Mouse (Mus musculus) hindbrain, embryonic 10.5 days (tissue): ENCODE results near the gene Hist1h2bg. TPM values are rescaled to one million over a fixed set of nuclear protein-coding genes. Genes with fewer than 3 reads are reported as not detected.
"Not testable (repeated sequence)": the region's sequence is repeated elsewhere in the genome, so short reads cannot be mapped to it uniquely, and the experiment has no call there.

ENCODE experiments used
- DNase-seq: peaks from one replicate; pipeline ENCODE4 v3.0.0-alpha.2; 2017; ENCODE audit warnings: low spot score
- H3K27ac ChIP-seq: fragments of 300-500 bp; sonication (generic); 2 replicates; pipeline ENCODE4 v1.5.1; 2016; ENCODE audit warnings: mild to moderate bottlenecking, moderate library complexity
- H3K27me3 ChIP-seq: fragments of 300-500 bp; sonication (generic); 2 replicates; pipeline ENCODE4 v1.6.1; 2016; ENCODE audit warnings: mild to moderate bottlenecking; ENCODE audit not compliant: poor library complexity, insufficient read depth, severe bottlenecking
- H3K36me3 ChIP-seq: fragments of 300-500 bp; sonication (generic); 2 replicates; pipeline ENCODE4 v1.6.1; 2016; ENCODE audit warnings: mild to moderate bottlenecking, moderate library complexity
- H3K4me1 ChIP-seq: fragments of 300-500 bp; sonication (generic); replicated peaks from 2 replicates; pipeline ENCODE4 v1.6.1; 2016; ENCODE audit warnings: mild to moderate bottlenecking
- H3K4me3 ChIP-seq: fragments of 300-500 bp; sonication (generic); 2 replicates; pipeline ENCODE4 v1.5.1; 2016; ENCODE audit warnings: mild to moderate bottlenecking, moderate library complexity
- H3K9me3 ChIP-seq: fragments of 300-500 bp; sonication (generic); 2 replicates; pipeline ENCODE4 v1.6.1; 2016; ENCODE audit warnings: mild to moderate bottlenecking, moderate library complexity
- WGBS: fragments of 180-500 bp; shearing (Covaris S2); methylation state at CpG from one replicate; pipeline ENCODE4 v1.1.7; 2016; 5-methylcytosine and 5-hydroxymethylcytosine counted together
- polyA plus RNA-seq: library from polyadenylated mRNA; unstranded; fragments of >200 nt; fragmentation: Nextera tagmentation; extraction: Ambion mirVana; gene quantifications from 2 replicates; pipeline ENCODE4 v1.2.1, GENCODE M21; 2016

Gene Hist1h2bg
- polyA plus RNA-seq, 1 experiment from 2014 or later, result 7.3 TPM

- DNase-seq, result peak; percentile 77
- under 1% methylated on average over 29 of the region's 36 CpGs for WGBS
- not testable (repeated sequence) for H3K9me3 ChIP-seq, H3K36me3 ChIP-seq, H3K27me3 ChIP-seq
- peak overlapping the region; percentile 57 for H3K4me3 ChIP-seq
- H3K27ac ChIP-seq, result peak overlapping the region; percentile 95
- peaks cover 48% of the 10 kb centered on the region for H3K4me1 ChIP-seq
These were observed 14.4 kb downstream of the Hist1h2bg start for GRCm38 (mm10) chr13:23585442-23586098.

DNA sequence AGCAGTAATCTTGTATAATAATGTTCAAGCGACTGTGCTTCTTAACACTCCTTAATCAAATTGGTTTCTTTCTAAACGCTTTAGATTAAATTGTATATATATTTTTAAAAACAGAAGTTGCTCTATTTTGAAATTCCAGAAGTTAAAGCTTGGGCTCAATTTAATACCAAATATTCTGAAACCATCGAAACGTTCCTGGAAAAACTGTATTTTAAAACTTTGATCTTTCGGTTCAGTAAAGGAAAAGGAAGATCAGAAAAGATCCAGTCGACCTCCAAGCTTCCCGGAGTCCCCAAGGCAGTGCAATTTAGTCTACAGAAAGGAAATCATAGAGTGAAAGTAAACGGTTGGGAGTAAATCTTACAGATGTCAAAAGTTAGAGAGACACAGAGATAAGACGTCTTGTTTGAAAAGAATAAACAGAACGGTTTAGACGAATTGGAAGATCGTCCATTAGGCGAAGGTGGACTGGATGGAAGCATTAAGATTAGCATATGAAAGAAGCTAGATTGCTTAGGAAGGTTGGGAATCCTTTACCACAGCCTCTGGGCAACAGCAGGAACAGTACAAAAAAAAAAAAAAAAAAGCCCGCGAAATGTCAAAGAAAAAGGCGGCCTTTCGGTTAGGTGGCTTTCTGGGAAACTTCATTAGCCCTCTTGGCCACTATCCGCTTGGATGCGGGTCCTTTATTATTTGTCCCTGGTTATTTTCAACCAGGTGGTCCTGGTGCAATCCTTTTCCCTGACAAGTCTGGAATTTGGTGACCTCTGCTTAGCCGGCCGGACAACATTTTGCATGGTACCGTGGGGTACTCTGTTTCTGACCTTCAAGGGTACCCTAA, 15.1 kb downstream of the Hist1h2bg start:
- WGBS, result 2% methylated on average over 22 of the region's 22 CpGs
- peak overlapping the region; percentile 57 for H3K4me3 ChIP-seq
- H3K27ac ChIP-seq, result peak overlapping the region; percentile 95
- no peaks in the 10 kb centered on the region for H3K9me3 ChIP-seq
- H3K27me3 ChIP-seq, result no peaks in the 10 kb centered on the region
- H3K36me3 ChIP-seq, result no peaks in the 10 kb centered on the region
- peak; percentile 45 for DNase-seq
- peaks cover 42% of the 10 kb centered on the region for H3K4me1 ChIP-seq

GRCm38 (mm10) chr13:23586940-23587225, 15.7 kb downstream of the Hist1h2bg start:
- no peak for DNase-seq
- H3K4me1 ChIP-seq, result peaks cover 40% of the 10 kb centered on the region
- H3K36me3 ChIP-seq, result no peaks in the 10 kb centered on the region
- no peaks in the 10 kb centered on the region for H3K27me3 ChIP-seq
- 4% methylated on average over 1 of the region's 1 CpGs for WGBS
- H3K4me3 ChIP-seq, result peak overlapping the region; percentile 57
- peak overlapping the region; percentile 95 for H3K27ac ChIP-seq
- no peaks in the 10 kb centered on the region for H3K9me3 ChIP-seq

GRCm38 (mm10) chr13:23591206-23591605, 20.0 kb downstream of the Hist1h2bg start:
- Histone ChIP-seq H3K4me3 (no peak overlapping the region), H3K36me3 (no peaks in the 10 kb centered on the region), H3K4me1 (peaks cover 12% of the 10 kb centered on the region), H3K27ac (no peak overlapping the region), H3K9me3 (no peaks in the 10 kb centered on the region), H3K27me3 (no peaks in the 10 kb centered on the region)
- no peak for DNase-seq
- 93% methylated on average over 7 of the region's 7 CpGs for WGBS

DNA sequence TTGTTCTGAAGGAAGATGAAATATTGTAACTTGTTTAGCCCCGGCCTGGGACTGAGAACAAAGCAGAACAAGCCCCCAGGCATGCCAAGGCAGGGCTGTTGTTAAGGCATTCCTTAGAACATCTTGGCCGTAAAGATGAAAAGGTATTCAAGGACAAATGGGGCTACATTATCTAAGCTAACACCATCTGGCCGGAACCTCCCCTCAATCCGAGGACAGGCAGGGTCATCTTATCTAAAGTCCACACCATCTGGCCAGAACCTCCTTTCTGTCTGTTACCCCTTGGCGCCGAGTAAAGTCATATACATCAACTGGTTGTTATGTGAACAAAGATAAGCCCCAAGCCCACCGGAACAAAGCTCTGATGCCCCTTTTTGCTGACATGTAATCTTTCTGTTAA, 20.7 kb downstream of the Hist1h2bg start:
- H3K36me3 ChIP-seq, H3K4me3 ChIP-seq, H3K4me1 ChIP-seq, H3K27ac ChIP-seq, H3K9me3 ChIP-seq, H3K27me3 ChIP-seq, DNase-seq: not testable (repeated sequence)
- WGBS, result 89% methylated on average over 7 of the region's 7 CpGs

GRCm38 (mm10) chr13:23592614-23593013, 21.4 kb downstream of the Hist1h2bg start:
- no peak for DNase-seq
- WGBS, result 86% methylated on average over 7 of the region's 7 CpGs
- no peak overlapping the region for H3K27ac ChIP-seq
- H3K36me3 ChIP-seq, result no peaks in the 10 kb centered on the region
- no peaks in the 10 kb centered on the region for H3K9me3 ChIP-seq
- H3K27me3 ChIP-seq, result no peaks in the 10 kb centered on the region
- 0 out of 2 replicates have a peak, but pooled peaks cover 5% of the 10 kb centered on the region for H3K4me1 ChIP-seq
- no peak overlapping the region for H3K4me3 ChIP-seq

- 83% methylated on average over 5 of the region's 5 CpGs for WGBS
- Histone ChIP-seq H3K4me3 (no peak overlapping the region), H3K9me3 (no peaks in the 10 kb centered on the region), H3K4me1 (0 out of 2 replicates have a peak, but pooled peaks cover 5% of the 10 kb centered on the region), H3K27ac (no peak overlapping the region; the same call in 1 of the 2 replicates), H3K36me3 (no peaks in the 10 kb centered on the region), H3K27me3 (no peaks in the 10 kb centered on the region)
- no peak for DNase-seq
These were observed 22.0 kb downstream of the Hist1h2bg start for GRCm38 (mm10) chr13:23593051-23593770.

DNA sequence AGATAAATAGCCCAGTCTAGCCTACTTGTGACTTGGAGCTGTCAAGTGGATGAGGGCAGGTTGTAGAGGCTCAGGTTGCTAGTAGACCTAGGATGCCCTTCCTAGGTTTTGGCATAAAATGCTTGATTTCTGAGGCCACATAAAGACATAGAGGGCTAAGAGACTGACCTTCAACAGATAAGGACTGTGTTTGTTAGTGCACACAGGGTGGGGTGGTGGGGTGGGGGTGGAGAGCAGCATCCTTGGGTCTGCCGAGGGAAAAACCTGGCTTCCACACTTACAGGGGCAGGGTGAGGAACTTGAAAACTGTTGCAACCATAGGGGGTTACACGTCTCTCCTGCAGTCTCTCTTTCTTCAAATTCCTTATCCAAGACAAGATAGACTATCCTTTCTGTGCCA, 24.0 kb downstream of the Hist1h2bg start:
- Histone ChIP-seq H3K4me3 (no peak overlapping the region), H3K4me1 (0 out of 2 replicates have a peak, but pooled peaks cover 5% of the 10 kb centered on the region), H3K36me3 (no peaks in the 10 kb centered on the region), H3K9me3 (no peaks in the 10 kb centered on the region), H3K27ac (no peak overlapping the region; the same call in 1 of the 2 replicates), H3K27me3 (no peaks in the 10 kb centered on the region)
- WGBS, result 75% methylated on average over 2 of the region's 2 CpGs
- DNase-seq, result no peak

- DNase-seq, result no peak
- Histone ChIP-seq H3K4me1 (0 out of 2 replicates have a peak, but pooled peaks cover 5% of the 10 kb centered on the region), H3K9me3 (no peaks in the 10 kb centered on the region), H3K36me3 (no peaks in the 10 kb centered on the region), H3K4me3 (no peak overlapping the region), H3K27ac (no peak overlapping the region; the same call in 1 of the 2 replicates), H3K27me3 (no peaks in the 10 kb centered on the region)
- 89% methylated on average over 7 of the region's 7 CpGs for WGBS
These were observed 24.6 kb downstream of the Hist1h2bg start for GRCm38 (mm10) chr13:23595622-23596372.

GRCm38 (mm10) chr13:23597957-23598356, 26.8 kb downstream of the Hist1h2bg start:
- no peak overlapping the region for H3K4me3 ChIP-seq
- no peaks in the 10 kb centered on the region for H3K27me3 ChIP-seq
- peak; percentile 69 for DNase-seq
- H3K9me3 ChIP-seq, result no peaks in the 10 kb centered on the region
- no peaks in the 10 kb centered on the region for H3K36me3 ChIP-seq
- H3K27ac ChIP-seq, result no peak overlapping the region
- 0 out of 2 replicates have a peak, but pooled peaks cover 3% of the 10 kb centered on the region for H3K4me1 ChIP-seq
- 8% methylated on average over 9 of the region's 9 CpGs for WGBS

GRCm38 (mm10) chr13:23603182-23603699, 32.0 kb downstream of the Hist1h2bg start:
- H3K36me3 ChIP-seq, result no peaks in the 10 kb centered on the region
- 86% methylated on average over 7 of the region's 7 CpGs for WGBS
- no peak overlapping the region for H3K4me3 ChIP-seq
- H3K27ac ChIP-seq, result no peak overlapping the region
- DNase-seq, result no peak
- no peaks in the 10 kb centered on the region for H3K9me3 ChIP-seq
- H3K4me1 ChIP-seq, result no peaks in the 10 kb centered on the region
- H3K27me3 ChIP-seq, result no peaks in the 10 kb centered on the region

DNA sequence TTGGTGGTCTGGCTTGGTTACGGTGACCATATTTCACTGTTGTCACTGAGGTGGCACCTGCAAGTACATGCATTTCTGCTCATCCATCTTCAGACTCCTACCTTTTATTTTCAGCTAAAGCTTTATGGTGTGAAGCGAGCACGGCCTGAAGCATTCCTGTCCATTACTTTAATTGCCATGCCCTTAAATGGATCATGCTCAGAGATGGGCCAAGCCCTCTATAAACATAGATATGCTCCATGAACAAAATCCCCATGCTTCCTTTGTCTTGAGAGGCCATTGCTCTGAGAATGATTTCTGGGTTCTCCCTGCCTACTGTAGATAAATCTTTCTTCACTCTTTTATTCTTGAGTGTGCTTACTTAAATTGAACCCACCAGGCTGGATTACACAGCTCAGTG, 33.3 kb downstream of the Hist1h2bg start:
- no peak for DNase-seq
- Histone ChIP-seq H3K4me3 (no peak overlapping the region), H3K27me3 (no peaks in the 10 kb centered on the region), H3K9me3 (no peaks in the 10 kb centered on the region), H3K27ac (no peak overlapping the region), H3K36me3 (no peaks in the 10 kb centered on the region), H3K4me1 (no peaks in the 10 kb centered on the region)
- 93% methylated on average over 3 of the region's 3 CpGs for WGBS
